Mouse (Mus musculus): ENCODE data around the gene Gtsf1.

GRCm38 (mm10) chr15:103358278-103359121, 71.8 kb downstream of the Gtsf1 start:
- TF ChIP-seq CTCF (IDR thresholded peaks at IDR 0.05; ENCODE audit: insufficient read depth, low read length) (no peak), POLR2A (IDR thresholded peaks at IDR 0.05; ENCODE audit: borderline replicate concordance, extremely low read depth, low read depth, low read length) (no peak)

Measured in lung, adult 2 months (tissue).